13 mouse cellular contexts compared by ENCODE assay signal in genomic region chr1:31178264-31178663, GRCm38 (mm10). TPM values are rescaled to one million over a fixed set of nuclear protein-coding genes. Genes with fewer than 3 reads are reported as not detected.
DNase-seq lines count a peak whose midpoint lies in the region; ATAC-seq and TF ChIP-seq lines count a peak whose summit lies in the region.
"Had no signal": no experiment of that assay in that cellular context is flagged by ENCODE, and none has a peak within 500 bp of the region (broad histone marks: within the 10 kb centered on the region; RNA-seq: fewer than 3 reads in every experiment).

No protein-coding gene starts in this region.

- no peak for TF ChIP-seq CTCF in liver, postnatal 0 days (IDR thresholded peaks at IDR 0.05; ENCODE audit: low read depth)

- TF ChIP-seq EP300 in liver, postnatal 0 days (IDR thresholded peaks at IDR 0.05; ENCODE audit: low read depth) = no peak

- peak; percentile 43; the same call in 1 of the 2 replicates for ATAC-seq in hindbrain, embryonic 14.5 days (ENCODE audit: low FRiP score)
- no peak for ATAC-seq in hindbrain, embryonic 11.5 days (ENCODE audit: low FRiP score)
- ATAC-seq in liver, postnatal 0 days = no peak

- WGBS in hindbrain, embryonic 14.5 days = 26% methylated on average over 1 of the region's 1 CpGs
- WGBS in hindbrain, embryonic 11.5 days = 57% methylated on average over 1 of the region's 1 CpGs
- 82% methylated on average over 1 of the region's 1 CpGs for WGBS in liver, postnatal 0 days (ENCODE audit: insufficient replicate concordance)

- no peak overlapping the region for H3K4me2 ChIP-seq in hindbrain, embryonic 14.5 days (replicated peaks)
- H3K4me2 ChIP-seq in hindbrain, embryonic 11.5 days (replicated peaks; ENCODE audit: low read depth, low read length) = no peak overlapping the region
- no peak overlapping the region for H3K4me2 ChIP-seq in liver, postnatal 0 days (ENCODE audit: low read depth, low read length)

- no peaks in the 10 kb centered on the region for H3K4me1 ChIP-seq in hindbrain, embryonic 14.5 days (replicated peaks; ENCODE audit: control insufficient read depth, insufficient read depth, low read length)
- no peaks in the 10 kb centered on the region for H3K4me1 ChIP-seq in hindbrain, embryonic 11.5 days (replicated peaks; ENCODE audit: control insufficient read depth, insufficient read depth, low read length)
- H3K4me1 ChIP-seq in liver, postnatal 0 days (ENCODE audit: insufficient read depth) = no peaks in the 10 kb centered on the region

- no peak overlapping the region for H3K4me3 ChIP-seq in hindbrain, embryonic 14.5 days (replicated peaks; ENCODE audit: low read length)
- no peak overlapping the region for H3K4me3 ChIP-seq in hindbrain, embryonic 11.5 days (ENCODE audit: low read depth, low read length)
- no peak overlapping the region for H3K4me3 ChIP-seq in liver, postnatal 0 days (ENCODE audit: low read depth, low read length)

- no peak overlapping the region for H3K9ac ChIP-seq in hindbrain, embryonic 14.5 days
- H3K9ac ChIP-seq in hindbrain, embryonic 11.5 days (ENCODE audit: low read depth, low read length) = no peak overlapping the region
- H3K9ac ChIP-seq in liver, postnatal 0 days (replicated peaks) = no peak overlapping the region

- peak; percentile 31 for DNase-seq in hindbrain, embryonic 14.5 days (ENCODE audit: low spot score)
- DNase-seq in hindbrain, embryonic 11.5 days (ENCODE audit: low spot score) = no peak
- peak; percentile 76 for DNase-seq in brain, adult 2 months (ENCODE audit: low read depth, low spot score)
- DNase-seq in cerebellum, adult 8-10 months = peak; percentile 4
- peak; percentile 72 for DNase-seq in layer of hippocampus, adult 9-11 months
- no peak for DNase-seq in urinary bladder, adult 18-20 months (ENCODE audit: low spot score in 2 of 2)
- DNase-seq in liver, postnatal 0 days = no peak
- DNase-seq: kidney, postnatal 36 days; lung, adult 18-20 months had no signal

- H3K27me3 ChIP-seq in hindbrain, embryonic 14.5 days (ENCODE audit: control insufficient read depth, insufficient read depth, low read length) = no peaks in the 10 kb centered on the region
- H3K27me3 ChIP-seq in hindbrain, embryonic 11.5 days (ENCODE audit: control insufficient read depth, insufficient read depth, low read length) = no peaks in the 10 kb centered on the region
- no peaks in the 10 kb centered on the region for H3K27me3 ChIP-seq in liver, postnatal 0 days (ENCODE audit: insufficient read depth, low read length)

- H3K9me3 ChIP-seq in hindbrain, embryonic 14.5 days (ENCODE audit: control insufficient read depth, low read length) = no peaks in the 10 kb centered on the region
- no peaks in the 10 kb centered on the region for H3K9me3 ChIP-seq in hindbrain, embryonic 11.5 days (ENCODE audit: control insufficient read depth, low read length)
- no peaks in the 10 kb centered on the region for H3K9me3 ChIP-seq in liver, postnatal 0 days (ENCODE audit: low read length)

- H3K27ac ChIP-seq in hindbrain, embryonic 14.5 days = peak overlapping the region; percentile 33; the same call in 1 of the 2 replicates
- H3K27ac ChIP-seq in hindbrain, embryonic 11.5 days (ENCODE audit: low read depth, low read length) = no peak overlapping the region
- no peak overlapping the region for H3K27ac ChIP-seq in liver, postnatal 0 days (ENCODE audit: low read depth)

- no peaks in the 10 kb centered on the region for H3K36me3 ChIP-seq in hindbrain, embryonic 14.5 days (replicated peaks; ENCODE audit: control insufficient read depth, insufficient read depth)
- no peaks in the 10 kb centered on the region for H3K36me3 ChIP-seq in hindbrain, embryonic 11.5 days (ENCODE audit: control insufficient read depth, insufficient read depth, low read length)
- H3K36me3 ChIP-seq in liver, postnatal 0 days (replicated peaks; ENCODE audit: insufficient read depth, low read length) = no peaks in the 10 kb centered on the region

RNA-seq across cellular contexts. Expression of gene Lgsn, which starts 2.1 kb away (rescaled TPM):
- not detected in 2 replicates for polyA plus RNA-seq in hindbrain, embryonic 14.5 days (2014; fragmentation: Nextera tagmentation; extraction: Ambion mirVana)
- not detected in 2 replicates for polyA plus RNA-seq in hindbrain, embryonic 11.5 days (2014; fragmentation: Nextera tagmentation; extraction: Ambion mirVana)
- polyA plus RNA-seq in liver, postnatal 0 days (2015; fragmentation: Nextera tagmentation; extraction: Ambion mirVana) = not detected in 2 replicates
- polyA plus RNA-seq: embryonic facial prominence, embryonic 14.5 days; heart, embryonic 14.5 days; intestine, embryonic 14.5 days; limb, embryonic 11.5 days had no signal

RNA-seq across cellular contexts. Expression of gene 4931428L18Rik, which starts 44.2 kb away (rescaled TPM):
- polyA plus RNA-seq in hindbrain, embryonic 14.5 days (2014; fragmentation: Nextera tagmentation; extraction: Ambion mirVana) = not detected in 2 replicates
- not detected in 2 replicates for polyA plus RNA-seq in hindbrain, embryonic 11.5 days (2014; fragmentation: Nextera tagmentation; extraction: Ambion mirVana)
- polyA plus RNA-seq in liver, postnatal 0 days (2015; fragmentation: Nextera tagmentation; extraction: Ambion mirVana) = 0.15 and 0.32 TPM in 2 replicates
- polyA plus RNA-seq: embryonic facial prominence, embryonic 14.5 days; heart, embryonic 14.5 days; intestine, embryonic 14.5 days; limb, embryonic 11.5 days had no signal

RNA-seq across cellular contexts. Expression of gene Pih1d3, which starts 44.4 kb away (rescaled TPM):
- not detected in 2 replicates for polyA plus RNA-seq in hindbrain, embryonic 14.5 days (2014; fragmentation: Nextera tagmentation; extraction: Ambion mirVana)
- not detected in 2 replicates for polyA plus RNA-seq in hindbrain, embryonic 11.5 days (2014; fragmentation: Nextera tagmentation; extraction: Ambion mirVana)
- polyA plus RNA-seq in liver, postnatal 0 days (2015; fragmentation: Nextera tagmentation; extraction: Ambion mirVana) = not detected in 2 replicates
- polyA plus RNA-seq: embryonic facial prominence, embryonic 14.5 days; heart, embryonic 14.5 days; intestine, embryonic 14.5 days; limb, embryonic 11.5 days had no signal

Comparison
In these comparisons a context has a peak if more than half of its experiments do, and no peak if none do; other contexts are left out.
1. DNase-seq: peak in hindbrain, embryonic 14.5 days (single experiment), brain, adult 2 months (single experiment), cerebellum, adult 8-10 months (single experiment) and layer of hippocampus, adult 9-11 months (single experiment); none in hindbrain, embryonic 11.5 days (single experiment), urinary bladder, adult 18-20 months (0 of 2) and liver, postnatal 0 days (single experiment).